Mouse (Mus musculus) adrenal gland, postnatal 25 days (tissue): ENCODE results near the gene Mad2l2. TPM values are rescaled to one million over a fixed set of nuclear protein-coding genes. Genes with fewer than 3 reads are reported as not detected.

ENCODE experiments used
- DNase-seq: peaks from one replicate; pipeline ENCODE4 v3.0.0; 2021; ENCODE audit warnings: mixed read lengths
- long read RNA-seq: library from polyadenylated mRNA; stranded (forward); transcript quantifications from one replicate; pipeline ENCODE4 v2.0.0, GENCODE M21; 2021
- total RNA-seq: library from RNA; stranded (reverse); gene quantifications from 2 replicates; pipeline ENCODE4 v1.2.3, GENCODE M21; 2021

The Mad2l2 gene
- 16.2 and 20.3 TPM in 2 replicates for total RNA-seq
- long read RNA-seq, transcript Mad2l2-201 (8 exons, 1,535 nt), result major isoform, 17 of 25 reads
- long read RNA-seq, partial matches to known transcripts, result 1 of 25 reads
- long read RNA-seq, other reads (novel, unspliced or antisense), result 4 of 25 reads

GRCm38 (mm10) chr4:148130133-148130532, at the start of gene Mad2l2:
Gene Mad2l2, plus strand, starts transcription at chr4:148130384.
- DNase-seq, result no peak

- DNase-seq, result no peak
These were observed 49.6 kb upstream of the Mad2l2 start for GRCm38 (mm10) chr4:148080597-148080973.

DNA sequence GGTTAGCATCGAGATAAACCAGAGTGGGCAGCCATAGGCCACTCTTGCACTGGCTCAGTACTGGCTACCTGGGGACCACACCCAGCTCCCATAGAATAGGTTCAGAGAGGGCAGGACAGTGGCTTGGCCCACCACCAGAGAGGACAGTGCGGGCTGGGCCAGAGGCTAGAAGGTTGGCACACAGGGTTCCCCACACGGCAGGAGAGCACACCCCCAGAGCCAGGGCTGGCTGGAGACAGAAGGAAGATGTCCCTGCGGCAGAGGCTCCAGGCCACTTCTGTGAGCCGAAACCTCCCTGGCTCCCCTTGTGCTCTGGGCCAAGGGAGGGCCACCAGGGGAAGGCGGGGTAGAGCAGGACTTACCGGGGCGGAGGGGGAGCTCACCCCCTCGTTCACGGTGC, 49.0 kb upstream of the Mad2l2 start:
- no peak for DNase-seq

DNA sequence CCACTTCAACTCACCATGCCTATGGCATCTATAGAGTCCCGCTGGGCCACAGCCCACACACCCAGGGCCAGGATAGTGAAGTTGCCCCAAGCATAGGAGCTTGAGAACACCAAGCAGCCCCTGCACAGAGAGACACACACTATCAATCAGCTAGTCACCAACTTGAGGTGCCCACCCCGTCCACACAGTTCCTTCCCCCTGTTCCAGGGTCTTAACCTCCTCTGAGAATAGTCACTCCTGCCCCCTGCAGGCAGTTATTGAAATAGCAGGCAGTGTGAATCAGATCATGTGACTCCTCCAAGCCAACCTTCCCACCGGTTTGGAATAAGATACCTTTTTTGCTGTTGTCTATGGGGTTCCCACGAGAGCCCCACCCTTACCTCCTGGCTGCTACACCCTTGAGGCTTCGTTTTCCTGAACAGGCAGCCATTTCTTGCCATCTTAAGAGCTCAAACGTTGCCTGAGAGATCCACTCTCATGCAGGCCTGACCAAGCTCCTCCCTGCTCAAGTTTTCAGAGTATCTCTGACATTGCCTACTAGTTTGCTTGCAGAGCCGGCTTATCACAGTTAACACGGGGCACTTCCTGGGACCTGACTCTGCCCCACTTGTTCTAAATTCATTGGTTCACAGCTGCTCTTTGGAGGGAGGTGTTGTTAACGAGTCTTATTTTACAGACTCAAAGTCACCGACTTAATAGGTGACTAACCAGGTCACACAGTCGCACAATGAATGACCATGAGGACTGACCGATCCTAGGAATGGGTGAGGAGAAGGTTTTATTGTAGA, 47.7 kb upstream of the Mad2l2 start:
- peak; percentile 48 for DNase-seq

DNA sequence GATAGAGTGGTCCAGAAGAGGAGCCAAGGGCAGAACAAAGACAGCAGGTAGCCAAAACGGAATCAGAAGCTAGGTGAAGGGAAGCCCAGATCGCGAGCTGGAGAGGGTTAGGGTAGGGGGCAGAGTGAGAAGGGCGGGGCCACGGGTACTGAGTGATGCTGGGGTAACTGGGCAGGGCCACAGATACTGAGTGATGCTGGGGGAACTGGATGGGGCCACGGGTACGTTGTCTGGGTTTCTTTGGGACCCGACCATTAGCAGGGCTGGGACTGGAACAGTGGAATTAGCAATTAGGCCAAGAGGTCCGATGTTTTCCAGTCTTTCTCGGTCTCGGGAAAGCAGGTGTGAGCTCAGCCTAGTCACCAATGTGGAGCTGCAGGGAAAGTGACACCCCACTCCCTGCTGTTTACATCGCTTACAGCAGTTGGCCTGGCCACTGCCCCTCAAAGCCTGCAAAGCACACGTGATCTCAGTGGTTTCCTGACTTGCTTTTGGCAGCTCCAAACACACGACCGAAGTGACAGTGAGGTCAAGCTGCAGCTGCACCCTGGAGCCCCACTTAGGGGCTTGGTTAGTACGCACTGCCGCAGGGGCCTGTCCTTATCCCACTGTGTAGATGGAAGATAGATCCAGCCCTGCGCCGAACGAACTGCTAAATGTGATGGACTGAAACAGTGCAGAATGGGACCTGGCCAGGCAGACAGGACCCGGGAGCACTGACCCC, 46.8 kb upstream of the Mad2l2 start:
- DNase-seq, result no peak

- peak; percentile 37 for DNase-seq
These were observed 45.9 kb upstream of the Mad2l2 start for GRCm38 (mm10) chr4:148084261-148084714.

DNA sequence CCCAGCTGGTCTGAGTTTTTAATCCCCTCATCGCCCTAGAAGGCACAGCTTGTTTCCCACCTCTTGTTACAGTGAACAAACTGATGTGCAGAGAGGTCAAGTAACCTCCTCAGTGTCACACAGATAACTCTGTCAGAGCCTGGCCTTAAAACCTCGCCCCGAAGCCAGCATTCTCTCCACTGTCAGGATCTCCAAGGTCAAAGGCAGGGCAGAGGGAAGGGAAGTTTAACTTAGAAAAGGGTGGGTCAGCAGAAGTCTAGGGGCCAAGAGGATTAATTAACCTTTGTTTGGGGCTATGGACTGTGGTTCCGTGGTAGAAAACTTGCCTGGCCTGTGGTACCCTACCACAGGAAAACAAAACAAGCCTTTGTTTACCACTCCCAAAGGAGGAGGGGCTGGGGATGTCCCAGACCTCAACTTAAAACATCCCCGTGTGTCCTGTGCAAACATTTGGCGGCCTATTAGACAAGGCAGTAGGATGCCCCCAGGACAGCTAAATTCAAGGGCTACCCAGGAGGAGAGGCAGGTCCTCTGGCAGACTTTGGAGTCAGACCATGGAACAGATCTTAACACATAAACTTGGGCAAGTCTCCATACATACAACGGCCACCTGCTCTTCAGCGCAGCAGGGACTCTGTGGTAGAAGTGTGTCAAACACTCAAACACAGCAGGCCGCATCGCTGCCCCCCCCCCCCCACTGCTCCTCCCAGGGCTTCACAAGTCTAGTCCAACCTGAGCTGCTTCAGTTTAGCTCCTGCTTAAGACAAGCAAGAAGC, 44.9 kb upstream of the Mad2l2 start:
- peak; percentile 37 for DNase-seq

- peak; percentile 38 for DNase-seq
These were observed 44.3 kb upstream of the Mad2l2 start for GRCm38 (mm10) chr4:148085907-148086305.

GRCm38 (mm10) chr4:148087091-148087906, 42.9 kb upstream of the Mad2l2 start:
- DNase-seq, result peak; percentile 45

GRCm38 (mm10) chr4:148087907-148088527, 42.2 kb upstream of the Mad2l2 start, which contains the start of gene Agtrap:
Gene Agtrap, minus strand, starts transcription at chr4:148088031.
- peak; percentile 97 for DNase-seq

DNA sequence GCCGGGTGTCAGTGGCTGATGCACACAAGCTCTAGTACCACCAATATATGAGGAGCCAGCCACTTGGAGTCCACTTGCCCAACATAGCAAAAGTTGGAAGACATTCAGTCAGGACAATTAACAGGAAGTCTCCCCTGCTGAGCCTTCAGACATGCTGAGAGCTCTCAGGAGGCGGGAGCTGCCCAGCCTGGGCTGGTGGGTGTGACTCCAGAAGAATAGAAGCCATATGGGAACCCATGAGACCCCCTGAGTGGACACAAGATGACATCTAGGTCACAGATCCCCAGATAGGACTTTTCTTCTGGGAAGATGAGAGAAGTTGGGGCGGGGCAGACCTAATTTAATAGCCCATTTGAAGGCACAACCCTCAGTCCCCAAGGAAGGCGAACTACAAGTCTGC, 41.0 kb upstream of the Mad2l2 start:
- no peak for DNase-seq

GRCm38 (mm10) chr4:148091181-148091580, 39.0 kb upstream of the Mad2l2 start:
- no peak for DNase-seq

- peak; percentile 47 for DNase-seq
These were observed 37.5 kb upstream of the Mad2l2 start for GRCm38 (mm10) chr4:148092551-148093271.

GRCm38 (mm10) chr4:148094161-148094560, 36.0 kb upstream of the Mad2l2 start:
- DNase-seq, result no peak

GRCm38 (mm10) chr4:148095081-148095480, 35.1 kb upstream of the Mad2l2 start:
- DNase-seq, result no peak

DNA sequence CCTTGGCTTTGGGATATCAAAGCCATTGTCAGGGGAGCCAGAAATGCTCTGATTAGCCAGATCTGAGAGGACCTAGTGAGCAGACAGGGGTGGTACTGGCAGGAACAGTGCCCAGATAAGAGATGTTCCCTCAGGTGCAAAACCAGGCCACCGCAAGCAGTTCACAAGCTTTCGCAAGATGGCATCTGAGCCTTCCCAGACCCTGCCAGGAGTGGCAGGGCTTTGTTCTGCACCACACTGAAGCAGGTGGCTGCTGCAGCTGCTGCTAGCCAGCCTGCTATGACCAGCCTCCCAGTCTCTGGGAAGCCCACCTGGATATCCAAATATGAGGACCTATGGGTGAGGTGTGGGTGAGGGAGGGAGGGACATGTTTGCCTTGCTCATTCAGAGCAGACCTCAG, 32.2 kb upstream of the Mad2l2 start:
- no peak for DNase-seq

DNA sequence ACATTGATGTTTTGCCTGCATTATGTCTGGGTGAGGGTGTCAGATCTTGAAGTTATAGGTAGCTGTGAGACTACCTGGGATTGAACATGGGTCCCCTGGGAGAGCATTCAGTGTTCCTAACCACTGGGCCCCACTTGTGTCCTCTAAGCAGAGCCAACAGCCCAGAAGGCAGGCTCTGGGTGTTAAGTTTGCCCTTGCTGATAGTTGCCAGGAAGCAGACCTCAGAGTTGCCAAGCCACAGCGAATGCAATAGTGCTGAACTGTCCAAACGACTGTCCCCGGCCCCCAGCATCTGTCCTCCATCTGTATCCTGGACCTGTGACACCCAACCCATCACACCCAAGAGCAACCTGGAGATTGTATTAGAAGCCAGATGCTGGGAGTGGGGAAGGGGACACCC, 31.5 kb upstream of the Mad2l2 start:
- DNase-seq, result no peak

- peak; percentile 60 for DNase-seq
These were observed 28.2 kb upstream of the Mad2l2 start for GRCm38 (mm10) chr4:148101801-148102527.

- no peak for DNase-seq
These were observed 26.0 kb upstream of the Mad2l2 start for GRCm38 (mm10) chr4:148104146-148104545.
